Comparison of ENCODE assay signal across 25 mouse cellular contexts in genomic region chr12:74282846-74283245, GRCm38 (mm10). TPM values are rescaled to one million over a fixed set of nuclear protein-coding genes. Genes with fewer than 3 reads are reported as not detected.
"Had no signal": no experiment of that assay in that cellular context is flagged by ENCODE, and none has a peak within 500 bp of the region (broad histone marks: within the 10 kb centered on the region; RNA-seq: fewer than 3 reads in every experiment).

No protein-coding gene starts in this region.

- ATAC-seq: liver, postnatal 0 days; lung, postnatal 0 days had no signal

- H3K4me3 ChIP-seq: lung, embryonic 15.5 days; megakaryocyte, embryonic 14.5 days; midbrain, embryonic 13.5 days; midbrain, embryonic 15.5 days; neural tube, embryonic 12.5 days; stomach, embryonic 15.5 days had no signal

- H3K4me2 ChIP-seq: lung, embryonic 15.5 days; midbrain, embryonic 11.5 days; stomach, embryonic 15.5 days had no signal

- H3K27ac ChIP-seq: lung, embryonic 15.5 days; macrophage; midbrain, embryonic 13.5 days; midbrain, embryonic 15.5 days; neural tube, embryonic 12.5 days; stomach, embryonic 15.5 days; stomach, postnatal 0 days had no signal

- H3K27me3 ChIP-seq: midbrain, embryonic 15.5 days had no signal

- DNase-seq: liver, postnatal 0 days; lung, adult 2 months; lung, postnatal 14 days; lung, postnatal 36 days; right cerebral cortex, postnatal 14 days; thymus, adult 2 months; thymus, postnatal 25 days; thymus, postnatal 4 days had no signal

- H3K9me3 ChIP-seq: lung, embryonic 15.5 days; midbrain, embryonic 13.5 days; midbrain, embryonic 15.5 days; neural tube, embryonic 12.5 days; stomach, embryonic 15.5 days had no signal

- H3K9ac ChIP-seq: liver, postnatal 0 days; lung, embryonic 15.5 days; midbrain, embryonic 13.5 days; midbrain, embryonic 15.5 days; neural tube, embryonic 12.5 days; stomach, embryonic 15.5 days had no signal

- H3K36me3 ChIP-seq: lung, embryonic 15.5 days; midbrain, embryonic 13.5 days; midbrain, embryonic 15.5 days; neural tube, embryonic 12.5 days; stomach, embryonic 15.5 days had no signal

RNA-seq across cellular contexts. Expression of gene Gm11042, which starts 33.3 kb away (rescaled TPM):
- total RNA-seq: megakaryocyte progenitor cell, adult 5-6 weeks; midbrain, postnatal 0 days; monocyte, adult 5-6 weeks; neutrophil, adult 5-6 weeks had no signal
- polyA plus RNA-seq: liver, postnatal 0 days; lung, adult 2 months; lung, embryonic 15.5 days; lung, postnatal 0 days; macrophage; midbrain, embryonic 11.5 days; midbrain, embryonic 13.5 days; midbrain, embryonic 15.5 days; midbrain, postnatal 0 days; neural tube, embryonic 12.5 days; neural tube, embryonic 14.5 days; spleen, adult 2 months; stomach, embryonic 15.5 days; stomach, postnatal 0 days; thymus, adult 2 months; urinary bladder, adult 2 months had no signal
